Mouse (Mus musculus) adrenal gland, postnatal 10 days (tissue): ENCODE measurements around the gene Ypel1. TPM values are rescaled to one million over a fixed set of nuclear protein-coding genes. Genes with fewer than 3 reads are reported as not detected.

ENCODE experiments used
- DNase-seq: peaks from one replicate; pipeline ENCODE4 v3.0.0; 2021; ENCODE audit warnings: mixed read lengths
- microRNA-seq: library from miRNA; unstranded; fragments of <30 nt; microRNA quantifications from one replicate; pipeline ENCODE4 v1.2.0, GENCODE M21; 2021
- total RNA-seq, 2 experiments: library from RNA; stranded (reverse); gene quantifications; 2 replicates each; pipeline ENCODE4 v1.2.3; 2021

Gene Ypel1
- total RNA-seq, 2 experiments from 2014 or later = 6.2 to 9.4 TPM

- DNase-seq = no peak
These were observed 17.2 kb downstream of the Ypel1 start for GRCm38 (mm10) chr16:17086669-17087193.

DNA sequence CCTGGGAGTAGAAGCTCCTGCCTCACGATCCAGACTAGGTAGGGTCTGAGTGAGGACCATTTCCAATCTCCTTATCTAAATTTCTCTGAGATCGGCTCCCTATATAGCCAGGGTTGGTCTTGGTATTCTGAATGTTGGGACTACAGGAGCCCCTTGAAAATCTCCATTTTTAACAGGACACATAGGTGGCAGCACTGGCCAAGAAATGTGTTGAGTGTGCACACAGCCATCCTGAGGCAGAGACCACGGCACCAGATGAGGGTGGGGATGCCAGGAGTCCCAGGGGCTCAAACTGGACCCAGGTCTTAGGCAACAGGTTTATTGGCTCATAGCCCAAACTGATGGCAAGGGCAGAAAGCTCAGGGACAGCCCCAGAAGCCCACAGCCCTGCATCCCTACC lies 18.9 kb downstream of the Ypel1 start:
- DNase-seq = no peak

DNA sequence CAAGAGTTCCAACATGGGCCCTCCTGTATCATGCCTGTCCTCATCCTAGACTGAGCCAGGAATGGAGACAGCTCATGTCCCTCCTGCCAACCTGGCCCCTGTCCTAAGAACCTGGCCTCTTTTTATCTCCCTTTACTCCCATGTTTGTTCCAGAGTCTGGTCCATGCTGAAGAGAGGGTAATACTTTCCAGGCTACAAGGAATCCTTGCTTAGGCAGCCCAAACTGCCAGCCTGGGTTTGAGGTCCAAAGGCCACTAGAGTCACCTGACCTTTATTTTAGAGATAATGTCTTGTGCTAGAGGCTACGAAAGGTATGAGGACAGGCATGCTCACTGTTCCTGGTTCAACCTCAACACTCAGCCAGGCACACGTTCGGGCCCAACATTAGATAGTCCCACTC lies 27.4 kb downstream of the Ypel1 start:
- no peak for DNase-seq

DNA sequence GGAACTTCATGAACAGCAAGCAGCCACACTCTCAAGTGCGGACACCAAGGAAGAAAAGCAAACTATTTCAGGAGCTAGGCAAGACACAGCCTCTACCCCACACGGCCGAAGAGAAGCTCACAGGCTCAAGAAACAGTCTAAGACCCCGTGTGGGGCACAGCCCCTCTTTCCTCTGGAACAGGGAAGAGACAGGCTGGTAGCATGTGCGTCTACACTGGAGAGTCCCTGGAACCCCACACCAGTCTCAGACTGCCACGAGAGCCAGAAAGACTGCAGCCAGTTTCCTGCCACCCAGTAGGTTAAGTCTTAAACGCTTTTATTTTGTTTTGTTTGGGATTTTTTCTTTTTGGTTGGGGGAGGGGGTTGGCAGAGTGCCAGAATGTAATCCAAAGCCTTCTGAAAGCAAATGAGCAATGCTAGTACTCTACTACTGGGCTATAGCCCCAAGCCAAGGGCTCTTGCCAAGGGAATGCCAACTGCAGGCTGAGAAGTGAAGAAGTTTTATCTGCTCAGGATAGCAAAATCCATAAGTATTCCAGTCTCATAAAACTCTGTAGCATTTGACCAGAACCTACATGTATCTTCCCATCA lies 33.2 kb downstream of the Ypel1 start:
- peak; percentile 30 for DNase-seq

- DNase-seq = no peak
These were observed 35.1 kb downstream of the Ypel1 start for GRCm38 (mm10) chr16:17104600-17104999.

DNA sequence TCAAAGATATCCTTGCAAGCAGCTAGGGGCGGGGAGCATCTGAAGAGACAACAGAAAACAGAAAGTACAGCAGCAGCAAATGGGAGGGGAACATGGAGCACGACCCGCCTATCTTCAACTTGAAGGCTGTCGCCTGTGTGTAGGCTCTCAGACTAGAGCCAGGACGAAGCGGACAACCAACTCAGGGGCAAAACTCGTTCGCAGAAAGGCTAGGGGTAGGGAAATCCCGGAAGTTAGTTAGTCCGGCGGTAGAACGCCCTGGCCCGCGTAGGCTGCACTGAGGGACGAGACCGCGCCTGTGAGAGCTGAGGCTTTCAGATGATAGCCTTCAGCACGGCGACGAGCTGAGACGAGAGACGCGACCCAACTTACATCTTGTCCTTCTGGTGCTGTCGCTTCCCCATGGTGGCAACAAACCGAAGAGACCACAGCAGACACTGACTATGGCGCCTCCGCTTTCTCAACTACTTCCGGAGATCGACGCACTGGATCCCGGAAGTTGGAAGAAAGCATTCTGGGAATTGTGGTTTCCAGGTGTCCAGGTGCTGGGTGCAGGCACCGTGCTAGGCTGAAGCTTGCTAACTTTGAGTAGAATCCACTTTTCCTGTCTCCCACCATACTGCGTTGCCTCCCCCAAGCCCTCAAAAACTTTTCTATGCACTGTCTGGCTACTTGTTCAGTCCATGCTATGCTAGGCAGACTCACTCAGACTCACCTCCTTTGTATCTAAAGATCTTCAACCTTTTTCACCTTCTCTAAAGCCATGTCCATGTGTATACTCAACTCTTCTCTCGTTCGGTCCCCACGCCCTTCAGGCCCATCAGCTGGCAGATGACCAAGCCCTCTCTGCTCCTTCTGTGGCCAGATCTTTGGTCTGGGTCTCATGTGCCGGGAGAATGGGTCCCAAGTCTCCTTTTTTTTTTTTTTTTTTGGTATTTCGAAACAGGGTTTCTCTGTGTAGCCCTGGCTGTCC lies 41.6 kb downstream of the Ypel1 start, which contains the start of gene Ppil2:
Ppil2 (minus strand) TSS at position 487 of the 973 bp plus-strand sequence.
- DNase-seq = peak; percentile 79

- DNase-seq = no peak
These were observed 47.9 kb downstream of the Ypel1 start for GRCm38 (mm10) chr16:17117309-17117799.

DNA sequence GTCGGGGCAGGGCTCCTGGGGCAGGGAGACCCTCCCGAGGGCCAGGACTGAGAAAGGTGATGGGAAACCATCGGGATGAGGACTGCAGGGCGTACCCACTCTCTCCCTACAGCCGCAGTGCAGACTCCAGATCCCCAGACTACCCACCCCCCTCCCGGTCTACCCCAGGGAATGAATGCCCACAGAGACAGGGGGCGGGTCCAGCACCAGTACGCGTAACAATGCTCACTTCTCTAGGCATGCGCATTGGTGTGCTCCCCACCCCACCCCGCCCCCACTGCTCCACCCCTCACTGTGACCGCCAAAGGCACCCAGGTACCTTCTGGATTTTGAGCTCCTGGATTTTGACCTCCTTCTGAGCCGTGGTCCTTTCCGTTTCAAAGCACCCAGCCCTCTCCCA lies 52.1 kb downstream of the Ypel1 start:
- DNase-seq = no peak

- DNase-seq = no peak
These were observed 54.8 kb downstream of the Ypel1 start for GRCm38 (mm10) chr16:17124119-17124870.

- peak; percentile 88 for DNase-seq
These were observed 55.5 kb downstream of the Ypel1 start, which contains the start of gene 2610318N02Rik for GRCm38 (mm10) chr16:17124871-17125520. Gene 2610318N02Rik (minus strand): TSS chr16:17125167.

DNA sequence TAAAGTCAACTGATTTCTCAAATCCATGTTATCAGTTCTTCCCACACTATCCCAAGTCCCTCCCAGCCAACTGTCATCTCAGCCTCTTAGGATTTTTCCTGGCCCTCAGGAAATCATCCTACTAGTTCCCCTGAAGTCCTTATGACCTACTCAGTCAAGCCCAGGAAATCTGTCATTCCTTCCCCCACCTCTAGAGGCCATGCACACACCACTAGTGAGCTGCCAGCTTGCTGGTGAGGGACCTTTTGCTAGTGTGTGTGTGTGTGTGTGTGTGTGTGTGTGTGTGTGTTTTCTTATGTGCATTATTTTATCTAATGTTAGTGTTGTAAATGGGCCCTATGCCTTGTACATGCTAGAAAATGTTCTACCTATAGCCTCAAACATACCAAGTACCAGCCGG lies 57.8 kb downstream of the Ypel1 start:
- DNase-seq = peak; percentile 71

GRCm38 (mm10) chr16:17131191-17132088 lies 61.9 kb downstream of the Ypel1 start:
- DNase-seq = no peak

DNA sequence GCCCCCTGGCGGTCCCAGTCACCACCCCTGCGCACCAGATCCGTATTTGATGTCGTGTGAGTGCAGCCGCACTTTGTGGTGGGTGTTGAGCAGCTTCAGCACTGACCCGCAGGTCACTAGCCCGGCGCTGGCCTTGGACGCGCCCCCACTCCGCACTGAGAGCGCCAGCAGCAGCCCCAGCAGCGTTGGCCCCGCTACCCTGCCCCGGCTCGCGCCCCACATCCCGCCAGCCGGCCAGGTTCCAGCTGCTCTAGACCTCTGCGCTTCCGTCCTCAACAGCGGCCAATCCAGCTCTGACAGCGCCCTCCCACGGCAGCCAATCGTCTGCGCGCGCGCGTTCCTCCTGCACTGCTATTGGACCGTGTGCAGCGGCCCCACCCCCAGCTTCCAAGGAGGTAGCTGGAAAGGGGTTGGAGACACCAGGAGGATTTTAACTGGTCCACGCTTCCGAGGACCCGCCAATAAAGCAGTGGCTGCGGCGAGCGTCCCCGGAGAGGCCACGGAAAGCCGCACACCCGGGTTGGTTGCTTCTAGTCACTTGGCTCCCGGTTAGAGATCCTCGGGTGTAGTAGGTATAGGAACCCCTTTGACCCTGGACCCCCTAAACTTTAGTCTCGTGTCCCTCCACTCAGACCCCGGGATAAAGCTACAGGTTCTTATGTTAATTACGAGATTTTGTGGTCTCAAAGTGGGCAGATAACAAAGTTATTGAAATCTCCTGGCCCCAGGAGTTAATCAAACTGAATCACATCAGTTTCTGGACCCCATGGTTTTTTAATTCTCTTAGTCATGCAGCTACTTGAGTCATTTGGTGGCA lies 62.8 kb downstream of the Ypel1 start, which contains the start of gene Sdf2l1:
Sdf2l1 (minus strand) TSS at position 295 of the 817 bp plus-strand sequence.
- DNase-seq = peak; percentile 97

GRCm38 (mm10) chr16:17132906-17133200 lies 63.4 kb downstream of the Ypel1 start:
- DNase-seq = no peak

Small RNA genes lying within 50 kb of the gene (microRNA-seq; reads per million reads assigned to microRNA genes)
- gene Mir130b (465 reads per million, percentile 64 among the genes with 10 or more reads in this experiment), gene Mir301b (14.8 reads per million, percentile 23 among the genes with 10 or more reads in this experiment)

Other genes with a start within 250 kb of the Ypel1 start
- under 1 TPM; 0.24 to 0.27 TPM for gene Spag6l, start 240.2 kb upstream of the Ypel1 start, total RNA-seq
- gene Igll1, start 205.7 kb upstream of the Ypel1 start, total RNA-seq = 1 to 10 TPM in 1 of 2 experiments, under 1 TPM in 1; 0.61 to 1.3 TPM
- gene Top3b, start 199.0 kb upstream of the Ypel1 start, total RNA-seq = 10 to 100 TPM; 58.1 to 69.8 TPM
- gene Vpreb1, start 198.9 kb upstream of the Ypel1 start, total RNA-seq = 1 to 10 TPM in 1 of 2 experiments, under 1 TPM in 1; 0.55 to 1.2 TPM
- gene Ppm1f, start 173.2 kb upstream of the Ypel1 start, total RNA-seq = 10 to 100 TPM; 39.3 to 40.3 TPM
- gene Mapk1, start 86.3 kb upstream of the Ypel1 start, total RNA-seq = 100 to 1,000 TPM; 154 to 160 TPM
- gene Ppil2, start 41.6 kb downstream of the Ypel1 start, total RNA-seq = 10 to 100 TPM; 76.2 to 84.6 TPM
- gene 2610318N02Rik, start 55.5 kb downstream of the Ypel1 start, total RNA-seq = 1 to 10 TPM; 2.5 to 2.9 TPM
- 10 to 100 TPM; 15.6 to 21.7 TPM for gene Sdf2l1, start 62.7 kb downstream of the Ypel1 start, total RNA-seq
- 1 to 10 TPM; 3.9 to 6.7 TPM for gene Ydjc, start 74.9 kb downstream of the Ypel1 start, total RNA-seq
- gene Ccdc116, start 77.5 kb downstream of the Ypel1 start, total RNA-seq = under 1 TPM; 0.39 to 0.66 TPM
- 100 to 1,000 TPM; 163 to 176 TPM for gene Ube2l3, start 133.0 kb downstream of the Ypel1 start, total RNA-seq
- gene Rimbp3, start 138.9 kb downstream of the Ypel1 start, total RNA-seq = under 1 TPM in 1 of 2 experiments, not detected in 1; 0.06 TPM
- 1 to 10 TPM; 3.2 to 3.3 TPM for gene Hic2, start 163.9 kb downstream of the Ypel1 start, total RNA-seq
- 10 to 100 TPM in 1 of 2 experiments, 1 to 10 TPM in 1; 6.2 to 11.9 TPM for gene Tmem191c, start 206.4 kb downstream of the Ypel1 start, total RNA-seq